Mouse (Mus musculus) gastrocnemius, adult 2 months (tissue): ENCODE data around the gene Dach1. TPM values are rescaled to one million over a fixed set of nuclear protein-coding genes. Genes with fewer than 3 reads are reported as not detected.
A peak's percentile ranks its signal among the peaks of the same experiment; 100 is the strongest.

Experiments
- DNase-seq: peaks from one replicate; pipeline ENCODE4 v3.0.0; 2022
- H3K27ac ChIP-seq: fragments of 200-600 bp; 2 replicates; pipeline ENCODE4 v1.8.1; 2022; ENCODE audit warnings: mild to moderate bottlenecking
- H3K4me3 ChIP-seq: fragments of 200-600 bp; 2 replicates; pipeline ENCODE4 v1.8.1; 2022; ENCODE audit warnings: mild to moderate bottlenecking, moderate library complexity
- CTCF ChIP-seq: fragments of 200-600 bp; IDR thresholded peaks from 2 replicates; pipeline ENCODE4 v1.8.1; 2022; ENCODE audit warnings: antibody characterized with exemption, mild to moderate bottlenecking, moderate library complexity
- intact Hi-C: fragments of 180-260 bp; cut with DNase I; formaldehyde crosslinking; loops from one replicate; pipeline ENCODE4 v1.15.1; 2025
- total RNA-seq, 2 experiments: library from RNA; stranded (reverse); gene quantifications; 2 replicates each; pipeline ENCODE4 v1.2.3; 2021

Gene Dach1
- total RNA-seq, 2 experiments from 2014 or later, result 2.5 to 4.3 TPM

DNA sequence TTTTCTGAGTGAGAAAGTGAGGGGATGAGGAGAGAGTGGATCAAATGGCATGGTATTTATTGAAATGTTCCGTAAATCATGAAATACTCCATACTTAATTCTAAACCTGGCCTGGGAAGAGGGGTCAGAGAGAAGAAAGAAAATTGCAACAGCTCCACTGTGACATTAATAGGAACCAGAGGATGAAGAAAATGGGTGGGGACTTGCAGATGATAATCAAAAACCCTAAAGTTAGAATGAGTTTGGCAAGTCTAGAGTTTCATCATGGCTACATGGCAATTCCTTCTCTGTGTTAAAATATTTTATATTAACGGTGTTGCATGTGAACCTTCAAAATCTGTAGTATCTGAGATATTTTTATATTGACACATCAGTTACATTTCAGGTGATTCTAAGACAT lies 80.3 kb downstream of the Dach1 start:
- Histone ChIP-seq H3K4me3 (no peak overlapping the region), H3K27ac (no peak overlapping the region)
- DNase-seq, result no peak
- intact Hi-C loops, result no loop called here
- TF ChIP-seq CTCF, result no peak

DNA sequence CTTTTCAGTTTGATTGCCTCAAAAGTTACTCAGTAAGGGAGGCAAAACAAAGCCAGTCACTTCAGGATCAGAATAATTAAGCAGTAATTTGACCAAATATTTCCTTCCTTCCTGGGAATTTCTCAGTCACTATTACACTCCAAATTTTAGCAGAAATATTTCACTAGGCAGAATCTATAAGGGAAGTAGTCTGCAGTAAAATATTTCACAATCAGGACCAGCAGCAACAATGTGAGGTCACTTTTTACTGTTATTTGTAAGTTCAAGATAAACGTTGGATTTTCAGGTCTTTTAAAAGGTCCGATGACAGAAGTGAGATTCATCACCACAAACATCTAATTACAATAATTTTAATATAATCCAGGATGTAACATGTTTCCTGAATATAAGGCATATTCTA lies 82.2 kb downstream of the Dach1 start:
- no peak overlapping the region for H3K4me3 ChIP-seq
- DNase-seq, result no peak
- H3K27ac ChIP-seq, result no peak overlapping the region
- TF ChIP-seq CTCF, result no peak
- intact Hi-C loops, result no loop called here

DNA sequence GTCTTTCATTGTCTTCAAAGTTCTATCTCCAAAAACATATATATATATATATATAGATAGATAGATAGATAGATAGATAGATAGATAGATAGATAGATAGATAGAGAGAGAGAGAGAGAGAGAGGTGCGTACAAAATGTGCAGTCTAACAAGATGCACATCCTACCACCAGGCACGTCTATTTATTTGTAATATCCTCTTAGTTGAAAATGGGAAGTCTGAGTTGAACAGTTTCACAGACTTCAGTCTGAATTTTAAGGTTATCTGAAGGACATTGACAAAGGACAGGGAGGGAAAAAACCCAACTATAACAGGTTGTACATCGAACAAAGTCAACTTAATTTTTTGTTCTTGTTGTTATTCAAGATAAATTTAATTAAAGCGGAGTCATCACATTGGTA lies 82.8 kb downstream of the Dach1 start:
- no peak overlapping the region for H3K4me3 ChIP-seq
- TF ChIP-seq CTCF, result no peak
- intact Hi-C loops, result no loop called here

DNA sequence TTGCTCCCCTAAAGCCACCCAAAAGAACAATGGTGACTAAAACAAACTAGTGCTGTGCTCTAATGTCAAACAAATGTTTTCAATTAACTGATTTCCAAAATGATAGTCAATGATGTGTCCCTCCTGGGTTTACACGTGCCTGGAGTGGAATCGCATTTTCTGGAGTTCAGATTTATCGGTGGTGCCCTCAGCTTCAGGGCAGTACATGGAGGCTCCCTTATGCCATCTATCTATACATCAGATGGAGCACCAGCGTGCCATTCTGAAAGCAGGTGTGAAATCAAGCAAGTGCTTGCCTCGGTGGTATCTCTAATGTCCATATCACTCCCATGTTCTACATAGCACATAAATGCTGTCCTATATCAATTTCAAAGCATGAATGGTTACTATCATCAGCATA lies 84.4 kb downstream of the Dach1 start:
- no peak for DNase-seq
- intact Hi-C loops, result no loop called here

More for the DNA sequence above, 82.8 kb downstream of the Dach1 start:
- no peak overlapping the region for H3K27ac ChIP-seq
- no peak for DNase-seq

DNA sequence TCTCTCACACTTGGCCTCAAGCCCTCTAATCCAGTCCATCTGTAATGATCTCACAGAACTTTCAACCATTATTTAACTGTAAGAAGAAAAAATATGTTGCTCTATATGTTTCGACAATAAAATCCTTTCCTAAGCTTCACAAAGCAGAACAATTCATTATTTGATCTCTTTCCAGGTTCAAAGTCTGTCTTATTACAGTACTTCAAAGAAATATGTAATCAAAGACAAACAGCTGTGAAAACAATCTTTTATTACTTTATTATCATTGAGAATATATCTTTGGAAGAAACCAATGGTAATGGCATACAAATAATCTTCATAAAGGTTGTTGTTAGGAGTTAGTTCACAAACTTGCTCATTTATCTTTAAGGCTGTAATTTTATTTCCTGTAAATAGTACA lies 84.8 kb downstream of the Dach1 start:
- intact Hi-C loops, result no loop called here
- no peak for TF ChIP-seq CTCF
- no peak for DNase-seq
- Histone ChIP-seq H3K4me3 (no peak overlapping the region), H3K27ac (no peak overlapping the region)

More for the DNA sequence above, 84.4 kb downstream of the Dach1 start:
- Histone ChIP-seq H3K27ac (no peak overlapping the region), H3K4me3 (no peak overlapping the region)
- TF ChIP-seq CTCF, result no peak

DNA sequence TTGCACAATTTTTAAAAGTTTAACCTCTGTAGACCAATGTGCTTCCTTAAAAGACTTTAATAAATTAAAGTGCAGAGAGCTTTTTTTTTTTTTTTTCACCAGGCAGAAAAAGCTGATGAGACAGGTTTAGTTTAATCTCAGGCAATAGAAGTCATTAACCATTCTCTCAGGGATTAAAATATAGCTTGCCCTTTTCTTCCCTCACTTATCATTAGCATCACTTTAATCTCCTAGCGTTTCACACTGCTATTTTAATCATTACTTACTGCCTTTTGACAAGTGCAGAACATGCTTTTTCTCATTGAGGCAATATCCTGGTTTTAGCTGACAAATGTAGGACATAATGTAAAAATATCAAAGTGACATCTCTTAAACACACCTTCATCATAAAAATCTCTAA lies 86.1 kb downstream of the Dach1 start:
- Histone ChIP-seq H3K27ac (no peak overlapping the region), H3K4me3 (no peak overlapping the region)
- no peak for TF ChIP-seq CTCF
- DNase-seq, result no peak
- intact Hi-C loops, result no loop called here

DNA sequence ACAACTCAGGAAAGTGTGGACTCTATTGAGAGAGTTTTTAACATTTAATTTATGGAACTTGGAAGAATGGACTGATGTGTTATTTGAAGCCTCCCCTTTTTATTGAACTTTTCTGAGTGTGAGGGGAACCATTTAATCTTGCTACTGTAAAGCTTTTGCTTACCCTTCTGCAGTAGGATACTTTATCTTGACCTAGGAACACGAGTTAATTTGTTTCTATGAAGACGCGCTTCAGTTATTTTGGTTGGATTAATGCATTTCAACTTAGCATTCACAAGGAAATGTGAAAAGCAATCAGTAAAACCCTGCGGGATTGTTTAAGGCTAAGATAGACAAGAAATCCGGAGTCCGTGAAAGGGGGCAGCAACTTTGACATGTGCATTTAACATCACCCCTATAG lies 89.6 kb downstream of the Dach1 start:
- intact Hi-C loops, result no loop called here
- TF ChIP-seq CTCF, result no peak
- Histone ChIP-seq H3K4me3 (no peak overlapping the region), H3K27ac (no peak overlapping the region)
- DNase-seq, result no peak

DNA sequence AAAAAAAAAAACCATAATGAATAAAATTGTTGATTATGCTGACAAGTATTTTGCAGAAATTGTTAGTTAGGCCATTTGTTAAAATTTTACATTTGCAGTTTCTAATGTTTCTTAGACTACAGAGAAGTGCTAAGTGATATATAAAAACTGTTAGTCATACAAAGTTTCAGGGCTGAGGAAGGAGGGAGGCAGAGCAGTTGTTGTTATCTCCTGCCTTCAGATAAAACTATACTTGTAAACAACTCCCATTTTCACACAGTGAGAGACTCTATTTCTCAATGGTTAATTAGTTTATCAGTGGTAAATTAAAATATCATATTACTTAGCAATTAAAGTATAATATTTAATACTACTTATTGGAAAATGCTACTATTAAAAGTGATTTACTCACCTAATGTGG lies 91.6 kb downstream of the Dach1 start:
- Histone ChIP-seq H3K27ac (no peak overlapping the region), H3K4me3 (no peak overlapping the region)
- intact Hi-C loops, result no loop called here
- no peak for DNase-seq
- no peak for TF ChIP-seq CTCF

DNA sequence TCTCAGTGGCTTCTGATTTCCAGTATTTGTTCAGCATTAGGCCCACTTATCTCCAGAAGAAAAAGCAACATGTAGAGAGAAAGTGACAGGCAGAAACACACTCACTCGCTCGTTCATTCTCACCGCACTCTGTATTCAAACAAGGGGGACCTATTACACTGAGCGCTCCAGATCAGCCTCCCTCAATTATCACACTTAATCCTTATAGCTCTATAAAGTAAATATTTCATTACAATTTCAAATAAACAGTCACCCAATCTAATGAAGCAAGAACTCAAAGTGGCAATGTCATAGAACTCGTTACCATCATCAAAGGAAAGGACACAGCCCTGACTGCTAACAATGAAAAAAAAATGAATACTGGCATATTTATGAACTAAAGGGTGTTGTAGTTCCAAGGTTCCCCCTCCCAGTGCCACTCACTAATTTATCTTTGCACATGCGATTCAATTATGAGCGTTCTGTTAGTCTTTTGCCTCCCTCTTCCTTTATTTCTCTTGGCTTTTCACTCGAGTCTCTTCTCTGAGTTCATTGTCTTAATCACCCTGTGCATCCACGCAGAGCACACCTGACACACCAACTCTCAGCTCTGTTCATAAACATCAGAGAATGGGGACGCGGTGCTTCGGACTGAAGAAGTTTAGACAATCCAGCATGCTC lies 96.0 kb downstream of the Dach1 start:
- H3K4me3 ChIP-seq, result no peak overlapping the region
- intact Hi-C loops, result no loop called here
- H3K27ac ChIP-seq, result no peak overlapping the region
- no peak for DNase-seq
- TF ChIP-seq CTCF, result no peak

DNA sequence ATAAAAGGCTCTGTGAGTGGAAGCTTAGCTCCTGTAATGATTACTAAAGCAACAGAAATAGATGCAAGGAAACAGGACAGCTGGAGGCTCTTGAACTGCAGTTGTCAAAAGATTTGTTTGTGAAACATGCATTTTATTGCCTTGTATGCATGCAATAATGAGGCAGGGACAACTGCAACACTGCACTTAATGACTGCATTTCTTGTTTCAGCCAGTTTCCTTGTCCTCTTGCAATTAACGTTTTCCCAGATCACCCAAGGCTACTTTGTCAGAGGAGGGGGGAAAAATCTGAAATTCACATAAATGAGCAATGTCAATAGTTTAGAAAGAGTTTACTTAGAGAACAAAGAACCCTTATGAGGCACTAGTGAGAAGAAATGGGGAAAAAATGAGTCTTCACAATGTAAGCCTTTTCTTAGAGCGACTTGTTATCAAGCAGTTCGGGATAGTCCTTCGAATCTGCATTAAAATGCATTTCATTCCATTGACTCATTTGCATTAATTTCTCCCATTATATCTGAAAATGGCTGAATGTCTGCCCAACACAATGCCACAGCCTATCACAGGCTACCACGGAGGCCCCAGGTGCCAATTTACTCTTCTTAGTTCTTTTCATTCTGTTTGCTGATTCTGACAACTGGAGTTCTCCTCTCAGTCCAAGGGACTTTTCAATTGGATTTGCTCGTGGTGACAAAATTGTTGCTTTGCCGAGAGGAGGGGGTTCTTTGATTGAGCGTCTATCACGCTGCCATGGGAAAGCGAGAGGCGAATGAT lies 96.7 kb downstream of the Dach1 start:
- no peak overlapping the region for H3K27ac ChIP-seq
- TF ChIP-seq CTCF, result no peak
- no peak for DNase-seq
- no peak overlapping the region for H3K4me3 ChIP-seq
- intact Hi-C loops, result no loop called here

DNA sequence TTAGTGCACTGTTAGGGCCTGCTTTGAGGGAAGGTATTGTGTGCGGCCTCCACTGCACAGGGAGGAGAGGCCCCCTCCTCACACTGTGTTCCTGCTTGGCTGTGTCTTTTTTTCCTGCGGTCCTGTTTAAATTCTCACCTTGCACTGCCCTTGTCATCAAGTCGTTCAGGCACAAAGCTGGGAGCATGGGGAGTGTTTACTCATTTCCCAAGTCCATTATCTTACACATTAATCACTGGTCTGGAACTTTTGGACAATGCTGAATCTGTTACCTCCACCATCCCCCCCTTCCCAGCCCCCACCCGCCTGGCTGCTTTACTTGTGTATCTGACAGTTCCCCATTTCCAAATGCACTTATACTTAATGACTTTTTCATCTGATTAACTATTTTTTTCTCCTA lies 97.7 kb downstream of the Dach1 start:
- H3K27ac ChIP-seq, result peak overlapping the region; percentile 32; the same call in 1 of the 2 replicates

DNA sequence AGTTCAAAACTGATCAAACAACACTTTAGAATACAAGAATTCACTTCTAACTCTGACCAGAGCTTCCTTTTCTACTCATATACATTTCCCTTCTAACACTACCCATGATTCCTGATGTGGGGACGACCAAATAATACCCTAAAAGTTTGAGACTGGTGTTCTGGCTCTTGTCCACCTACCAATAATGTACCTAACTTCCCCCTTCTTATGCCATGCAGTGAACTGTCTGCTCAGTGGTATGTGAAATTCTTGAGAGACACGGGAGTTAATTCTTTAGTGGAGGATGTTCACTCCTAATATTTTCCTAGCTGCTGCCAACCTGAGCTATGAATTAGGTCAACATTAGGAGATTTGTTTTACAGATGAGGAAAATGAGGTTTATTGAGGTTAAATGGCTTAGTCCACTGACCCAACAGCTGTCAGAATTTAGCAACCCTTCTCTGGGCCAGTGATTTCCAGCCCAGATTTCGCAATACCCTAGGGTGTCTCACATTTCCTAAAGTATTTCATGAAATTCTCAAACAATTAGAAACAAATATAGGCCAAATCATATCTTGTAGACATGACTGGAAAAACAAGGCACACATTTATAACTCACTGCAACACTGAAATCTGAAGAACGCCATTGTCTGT lies 102.2 kb downstream of the Dach1 start:
- DNase-seq, result peak; percentile 29
- no peak for TF ChIP-seq CTCF
- Histone ChIP-seq H3K4me3 (no peak overlapping the region), H3K27ac (no peak overlapping the region)
- intact Hi-C loops, result no loop called here

More for the DNA sequence above, 97.7 kb downstream of the Dach1 start:
- no peak for DNase-seq
- TF ChIP-seq CTCF, result no peak
- no peak overlapping the region for H3K4me3 ChIP-seq
- intact Hi-C loops, result no loop called here

DNA sequence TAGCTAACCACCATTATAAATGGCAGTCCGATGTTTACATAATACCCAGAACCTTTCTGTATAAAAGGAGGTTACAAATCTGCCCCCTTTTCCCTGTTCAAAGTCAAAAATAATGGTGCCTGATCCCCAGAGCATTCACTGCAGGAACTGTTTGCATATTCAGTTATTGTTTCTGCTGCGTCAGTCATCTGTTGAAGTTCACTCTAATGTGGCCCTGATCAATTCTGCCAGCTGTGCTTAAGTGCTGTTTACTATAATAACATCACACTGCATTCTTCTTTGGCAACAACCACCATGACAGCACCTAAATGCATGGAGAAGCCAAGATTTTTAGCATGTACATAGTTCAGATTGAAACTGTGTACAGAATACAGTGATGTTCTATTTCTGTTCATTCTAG lies 105.4 kb downstream of the Dach1 start:
- no peak overlapping the region for H3K4me3 ChIP-seq
- intact Hi-C loops, result no loop called here
- DNase-seq, result no peak
- TF ChIP-seq CTCF, result no peak
- no peak overlapping the region for H3K27ac ChIP-seq

DNA sequence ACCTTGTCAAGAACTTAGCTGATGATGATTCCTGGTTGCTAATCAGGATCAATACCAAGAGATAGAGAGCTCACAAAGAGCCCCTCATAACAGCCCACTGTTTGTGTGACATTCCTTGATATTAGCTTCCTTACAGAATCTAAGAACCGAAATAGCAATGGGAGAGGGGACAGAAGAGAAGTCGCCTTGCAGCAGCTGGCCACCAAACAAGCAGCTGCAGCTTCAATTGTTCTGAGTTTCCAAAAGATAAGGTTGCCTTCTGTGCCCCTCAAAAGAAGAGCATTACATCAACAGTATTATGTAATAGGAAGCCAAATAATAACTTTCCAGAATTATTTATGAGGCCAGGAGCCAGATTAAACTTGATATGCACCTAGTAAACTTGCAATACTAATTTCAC lies 120.2 kb downstream of the Dach1 start:
- intact Hi-C loops, result no loop called here
- no peak overlapping the region for H3K4me3 ChIP-seq
- TF ChIP-seq CTCF, result no peak

More for the DNA sequence above, 120.2 kb downstream of the Dach1 start:
- DNase-seq, result no peak
- H3K27ac ChIP-seq, result peak overlapping the region; percentile 0; the same call in 1 of the 2 replicates
